Mouse (Mus musculus) spleen, adult 12 weeks (tissue): ENCODE results near the gene Arhgef28.

ENCODE experiments used
- DNase-seq: peaks from one replicate; pipeline ENCODE4 v3.0.0; 2022; ENCODE audit warnings: low spot score

Arhgef28 gene

GRCm38 (mm10) chr13:97900380-97900758 lies 305.9 kb downstream of the Arhgef28 start:
- DNase-seq = no peak

- DNase-seq = no peak
These were observed 306.4 kb downstream of the Arhgef28 start for GRCm38 (mm10) chr13:97899604-97900379.

- DNase-seq = no peak
These were observed 307.6 kb downstream of the Arhgef28 start for GRCm38 (mm10) chr13:97898590-97898989.

GRCm38 (mm10) chr13:97893031-97893825 lies 313.0 kb downstream of the Arhgef28 start:
- no peak for DNase-seq

GRCm38 (mm10) chr13:97892089-97892884 lies 314.0 kb downstream of the Arhgef28 start:
- DNase-seq = no peak

GRCm38 (mm10) chr13:97888046-97888445 lies 318.2 kb downstream of the Arhgef28 start:
- no peak for DNase-seq

- no peak for DNase-seq
These were observed 318.7 kb downstream of the Arhgef28 start for GRCm38 (mm10) chr13:97887558-97887957.

- DNase-seq = no peak
These were observed 322.6 kb downstream of the Arhgef28 start for GRCm38 (mm10) chr13:97883629-97884028.

GRCm38 (mm10) chr13:97876450-97876849 lies 329.8 kb downstream of the Arhgef28 start:
- no peak for DNase-seq

- no peak for DNase-seq
These were observed 330.2 kb downstream of the Arhgef28 start for GRCm38 (mm10) chr13:97876031-97876430.

- no peak for DNase-seq
These were observed 336.8 kb downstream of the Arhgef28 start for GRCm38 (mm10) chr13:97869428-97869827.

- no peak for DNase-seq
These were observed 338.8 kb downstream of the Arhgef28 start for GRCm38 (mm10) chr13:97867322-97867962.

GRCm38 (mm10) chr13:97859071-97859470 lies 347.2 kb downstream of the Arhgef28 start:
- no peak for DNase-seq

GRCm38 (mm10) chr13:97857860-97858259 lies 348.4 kb downstream of the Arhgef28 start:
- DNase-seq = no peak

GRCm38 (mm10) chr13:97853356-97853968 lies 352.8 kb downstream of the Arhgef28 start:
- no peak for DNase-seq
